Mouse (Mus musculus) kidney, adult 10 weeks (tissue): ENCODE measurements around the gene Frem3. TPM values are rescaled to one million over a fixed set of nuclear protein-coding genes. Genes with fewer than 3 reads are reported as not detected.

Experiments
- polyA plus RNA-seq: library from polyadenylated mRNA; stranded (reverse); fragments of 350-450 nt; fragmentation: Illumina TruSeq; extraction: RNeasy Lipid Tissue Mini Kit (QIAGEN cat#74804); gene quantifications from one replicate; pipeline ENCODE4 v1.2.3, GENCODE M21; 2014; ENCODE audit warnings: low read depth, low replicate concordance

Gene Frem3
- not detected for polyA plus RNA-seq

DNA sequence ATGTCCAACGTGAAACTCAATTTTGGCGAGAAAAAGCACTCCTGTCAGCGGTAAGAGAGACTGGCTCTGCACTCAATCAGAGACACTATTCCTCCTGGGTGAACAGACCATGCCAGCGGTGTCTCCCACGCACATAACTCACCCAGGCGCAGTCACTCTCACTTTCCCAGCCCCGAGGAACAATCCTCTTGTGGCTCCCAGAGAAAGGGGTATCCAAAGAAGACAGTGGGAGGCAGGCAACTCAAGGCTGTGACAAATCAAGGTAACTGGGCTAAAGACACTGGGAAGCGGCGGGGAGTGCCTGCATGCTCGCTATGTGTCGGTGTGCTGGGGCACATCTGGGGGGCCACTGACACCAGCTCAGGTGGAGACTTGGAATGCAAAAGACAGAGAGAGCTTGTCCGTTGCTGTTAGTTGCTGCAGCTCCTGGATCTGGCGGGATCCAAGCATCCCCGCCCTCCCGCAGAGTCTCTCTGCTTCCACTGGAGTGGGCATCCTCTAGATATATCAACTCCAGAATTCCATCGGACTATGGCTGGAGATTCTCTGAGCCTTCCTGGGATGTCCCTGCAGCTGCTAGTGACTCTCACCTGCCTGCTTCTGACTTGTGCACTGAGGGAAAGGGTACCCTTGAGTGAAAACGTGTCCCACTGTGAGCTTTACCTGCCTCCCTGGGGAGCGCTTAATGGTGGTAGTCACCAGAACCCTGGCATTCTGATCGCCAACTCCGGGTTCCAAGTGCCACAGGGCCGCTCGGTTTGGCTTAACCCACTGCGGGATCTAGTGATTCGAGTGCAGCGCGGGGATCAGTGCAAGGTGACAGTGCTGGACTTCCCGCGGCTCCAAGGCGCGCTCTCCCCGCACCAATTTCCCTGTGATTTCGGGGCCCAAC is at the start of gene Frem3:
Gene Frem3 (plus strand): TSS at position 532 of the 892 bp plus-strand sequence.

DNA sequence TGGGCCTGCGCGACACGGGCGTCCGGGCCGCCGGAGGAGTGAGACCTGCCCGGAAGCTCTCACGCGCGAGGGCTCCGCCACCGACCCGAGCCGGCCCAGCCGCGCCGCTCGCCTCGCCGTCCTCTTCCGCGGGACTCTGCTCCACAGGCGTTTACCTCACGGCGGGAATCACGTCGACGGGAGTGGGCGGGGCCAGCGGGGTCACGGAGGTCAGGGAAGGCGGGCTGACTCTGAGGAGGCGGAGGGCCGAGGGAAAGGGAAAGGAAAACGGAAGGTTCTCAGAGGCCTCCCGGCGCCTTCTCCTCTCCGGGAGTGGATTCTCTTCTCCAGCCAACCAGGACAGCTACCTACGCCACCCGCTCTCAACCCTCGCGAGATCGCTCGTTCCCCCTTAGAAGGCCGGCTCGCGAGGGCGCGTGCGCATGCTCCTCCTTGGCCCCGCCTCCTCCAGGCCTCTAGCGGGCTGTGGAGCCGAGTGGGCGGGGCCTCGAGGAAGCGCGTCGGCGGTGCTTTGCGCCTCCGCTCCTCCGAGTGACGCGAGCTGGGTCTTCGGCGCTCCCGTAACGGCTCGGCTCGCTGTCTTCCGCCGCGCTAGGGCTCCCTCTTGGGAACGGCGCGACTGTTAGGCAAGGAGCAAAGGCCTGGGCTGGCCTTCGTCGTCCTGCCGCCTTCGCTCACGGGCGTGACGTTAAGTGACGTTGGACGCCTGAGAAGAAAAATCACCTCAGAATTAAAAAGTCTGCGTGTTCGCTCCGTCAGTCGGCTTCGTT is 128.5 kb downstream of the Frem3 start, which contains the start of gene Smarca5:
Gene Smarca5 (minus strand): TSS at position 343 of the 770 bp plus-strand sequence.

Other genes starting within 250 kb of the Frem3 start
- gene Gypa, start 117.3 kb upstream of the Frem3 start, polyA plus RNA-seq: not detected
- gene Smarca5, start 128.4 kb downstream of the Frem3 start, polyA plus RNA-seq: 94.2 TPM